Comparison of ENCODE assay signal across 35 mouse cellular contexts in the genomic region with DNA sequence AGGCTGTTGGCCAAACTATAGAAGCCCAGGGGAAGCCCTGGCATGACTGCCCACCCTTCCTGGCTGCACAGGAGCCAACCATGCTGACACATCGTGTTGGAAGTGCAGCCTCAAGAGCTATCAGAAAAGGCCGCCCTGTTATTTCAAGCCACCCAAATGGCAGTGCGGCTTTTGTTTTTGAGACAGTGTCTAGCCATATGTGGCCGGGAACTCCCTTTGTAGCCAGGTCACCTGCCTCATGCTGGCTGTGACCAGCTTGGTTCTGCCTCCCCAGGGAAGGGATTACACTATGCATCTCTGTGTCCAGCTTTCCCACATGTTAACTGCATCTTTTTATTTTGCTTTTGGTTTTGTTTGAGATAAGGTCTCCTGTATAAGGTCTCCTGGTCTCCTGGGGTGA.
"Had no signal": no experiment of that assay in that cellular context is flagged by ENCODE, and none has a peak within 500 bp of the region (broad histone marks: within the 10 kb centered on the region; RNA-seq: fewer than 3 reads in every experiment).

No protein-coding gene starts in this region.

- H3K4me2 ChIP-seq: heart, embryonic 11.5 days; heart, embryonic 12.5 days; heart, embryonic 13.5 days; heart, embryonic 15.5 days; hindbrain, embryonic 12.5 days; hindbrain, embryonic 13.5 days; hindbrain, embryonic 14.5 days; hindbrain, embryonic 15.5 days; intestine, embryonic 15.5 days; kidney, embryonic 15.5 days had no signal

- DNase-seq: heart, postnatal 10 days; heart, postnatal 14 days; heart, postnatal 36 days; heart, postnatal 4 days; kidney, adult 18-20 months; kidney, adult 2 months; kidney, adult 8-10 months; kidney, adult 9 months; kidney, postnatal 10 days; kidney, postnatal 14 days; kidney, postnatal 25 days; kidney, postnatal 36 days; kidney, postnatal 4 days; layer of hippocampus, adult 9-11 months; layer of hippocampus, postnatal 36 days had no signal

- H3K27me3 ChIP-seq: heart, embryonic 12.5 days; heart, embryonic 13.5 days; heart, embryonic 15.5 days; hindbrain, embryonic 12.5 days; hindbrain, embryonic 13.5 days; hindbrain, embryonic 15.5 days; intestine, embryonic 15.5 days; kidney, embryonic 15.5 days had no signal

- H3K4me1 ChIP-seq: hindbrain, embryonic 12.5 days; intestine, embryonic 15.5 days had no signal

- H3K9me3 ChIP-seq: heart, embryonic 10.5 days; heart, embryonic 12.5 days; heart, embryonic 13.5 days; heart, embryonic 15.5 days; hindbrain, embryonic 10.5 days; hindbrain, embryonic 12.5 days; hindbrain, embryonic 13.5 days; hindbrain, embryonic 15.5 days; intestine, embryonic 15.5 days; kidney, embryonic 15.5 days had no signal

- H3K4me3 ChIP-seq: heart, embryonic 10.5 days; heart, embryonic 12.5 days; heart, embryonic 13.5 days; heart, embryonic 15.5 days; hindbrain, embryonic 10.5 days; hindbrain, embryonic 12.5 days; hindbrain, embryonic 13.5 days; hindbrain, embryonic 15.5 days; intestine, embryonic 15.5 days; kidney, embryonic 15.5 days; layer of hippocampus, adult 2 months; left cerebral cortex, adult 2 months had no signal

- H3K27ac ChIP-seq: heart, embryonic 10.5 days; heart, embryonic 13.5 days; heart, embryonic 15.5 days; hindbrain, embryonic 10.5 days; hindbrain, embryonic 12.5 days; hindbrain, embryonic 13.5 days; hindbrain, embryonic 14.5 days; hindbrain, embryonic 15.5 days; hindbrain, postnatal 0 days; intestine, embryonic 15.5 days; kidney, embryonic 15.5 days; kidney, postnatal 0 days; layer of hippocampus, adult 2 months; left cerebral cortex, adult 2 months had no signal

- H3K9ac ChIP-seq: heart, embryonic 12.5 days; heart, embryonic 13.5 days; heart, embryonic 15.5 days; hindbrain, embryonic 12.5 days; hindbrain, embryonic 13.5 days; hindbrain, embryonic 14.5 days; hindbrain, embryonic 15.5 days; intestine, embryonic 15.5 days; kidney, embryonic 15.5 days had no signal

- H3K36me3 ChIP-seq: heart, embryonic 10.5 days; heart, embryonic 12.5 days; heart, embryonic 13.5 days; heart, embryonic 15.5 days; hindbrain, embryonic 10.5 days; hindbrain, embryonic 12.5 days; hindbrain, embryonic 13.5 days; hindbrain, embryonic 15.5 days; intestine, embryonic 15.5 days; kidney, embryonic 15.5 days had no signal

- ATAC-seq: hindbrain, embryonic 16.5 days; hindbrain, postnatal 0 days; inflammation-experienced regulatory T-cells, adult 6 months; intestine, embryonic 15.5 days; intestine, embryonic 16.5 days; intestine, postnatal 0 days had no signal
